Mouse (Mus musculus) heart, postnatal 0 days (tissue): Measurements from ENCODE around the gene Lmx1a.

Experiments
- CTCF ChIP-seq: IDR thresholded peaks from 2 replicates; pipeline ENCODE4 v1.5.1; 2016; ENCODE audit warnings: antibody characterized with exemption, control low read depth, low read depth
- EP300 ChIP-seq: IDR thresholded peaks from 2 replicates; pipeline ENCODE4 v1.6.1; 2016; ENCODE audit warnings: antibody characterized with exemption, low read depth

- TF ChIP-seq EP300 = no peak
- no peak for TF ChIP-seq CTCF
These were observed 196.7 kb downstream of the Lmx1a start for GRCm38 (mm10) chr1:167885776-167886175.
